Mouse (Mus musculus): ENCODE data around the gene Cd300ld3. TPM values are rescaled to one million over a fixed set of nuclear protein-coding genes. Genes with fewer than 3 reads are reported as not detected.

Gene Cd300ld3
- polyA plus RNA-seq, 1 experiment from 2014 or later, result not detected

- Histone ChIP-seq H3K4me3 (no peak overlapping the region), H3K36me3 (no peaks in the 10 kb centered on the region)
Observed at GRCm38 (mm10) chr11:115075859-115076258, 27.6 kb upstream of the Cd300ld3 start.

DNA sequence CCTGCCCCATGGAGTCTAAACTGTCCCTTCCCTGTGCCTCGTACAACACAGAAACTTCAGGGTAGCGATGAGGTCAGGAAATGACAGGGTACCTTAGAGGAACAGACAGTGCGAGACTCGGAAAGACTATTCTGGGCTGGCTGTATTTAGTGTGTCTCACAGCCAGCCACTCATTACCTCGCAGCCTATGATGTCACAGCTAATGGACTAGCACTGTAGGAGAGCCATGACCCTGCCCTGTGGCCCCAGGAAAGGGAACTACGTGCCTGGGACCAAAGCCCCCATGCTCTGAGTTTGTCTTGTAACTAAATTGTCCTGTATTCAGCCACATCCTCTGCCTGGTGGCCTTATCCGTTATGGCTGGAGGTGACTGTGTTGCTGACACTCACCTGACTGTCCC, 27.2 kb upstream of the Cd300ld3 start:
- no peaks in the 10 kb centered on the region for H3K27me3 ChIP-seq (ENCODE audit: insufficient read depth, poor library complexity, severe bottlenecking)
- H3K4me1 ChIP-seq, result peaks cover 11% of the 10 kb centered on the region
- DNase-seq (ENCODE audit: low spot score), result no peak
- no peaks in the 10 kb centered on the region for H3K36me3 ChIP-seq
- H3K27ac ChIP-seq, result no peak overlapping the region
- 61% methylated on average over 7 of the region's 7 CpGs for WGBS
- no peaks in the 10 kb centered on the region for H3K9me3 ChIP-seq
- H3K4me3 ChIP-seq, result no peak overlapping the region

More at GRCm38 (mm10) chr11:115075859-115076258, 27.6 kb upstream of the Cd300ld3 start:
- Histone ChIP-seq H3K27ac (no peak overlapping the region), H3K9me3 (no peaks in the 10 kb centered on the region), H3K4me1 (peaks cover 9% of the 10 kb centered on the region), H3K27me3 (ENCODE audit: insufficient read depth, poor library complexity, severe bottlenecking) (no peaks in the 10 kb centered on the region)
- DNase-seq (ENCODE audit: low spot score), result no peak
- 54% methylated on average over 5 of the region's 5 CpGs for WGBS

- H3K4me3 ChIP-seq, result no peak overlapping the region
- no peaks in the 10 kb centered on the region for H3K36me3 ChIP-seq
- DNase-seq (ENCODE audit: low spot score), result no peak
- H3K27me3 ChIP-seq (ENCODE audit: insufficient read depth, poor library complexity, severe bottlenecking), result 0 out of 2 replicates have a peak, but pooled peaks cover 5% of the 10 kb centered on the region
- no peak overlapping the region for H3K27ac ChIP-seq
- WGBS, result 57% methylated on average over 5 of the region's 5 CpGs
- H3K4me1 ChIP-seq, result peaks cover 11% of the 10 kb centered on the region
- H3K9me3 ChIP-seq, result no peaks in the 10 kb centered on the region
Observed at GRCm38 (mm10) chr11:115073002-115073401, 24.8 kb upstream of the Cd300ld3 start.

- no peak for DNase-seq (ENCODE audit: low spot score)
- Histone ChIP-seq H3K36me3 (no peaks in the 10 kb centered on the region), H3K4me3 (peak overlapping the region; percentile 22; the same call in 1 of the 2 replicates), H3K4me1 (peaks cover 11% of the 10 kb centered on the region), H3K27me3 (ENCODE audit: insufficient read depth, poor library complexity, severe bottlenecking) (0 out of 2 replicates have a peak, but pooled peaks cover 5% of the 10 kb centered on the region), H3K9me3 (no peaks in the 10 kb centered on the region), H3K27ac (peak overlapping the region; percentile 12; the same call in 1 of the 2 replicates)
- whole genome bisulfite sequencing, result 29% methylated on average over 14 of the region's 14 CpGs
Observed at GRCm38 (mm10) chr11:115071631-115072294, 23.6 kb upstream of the Cd300ld3 start.

GRCm38 (mm10) chr11:115071015-115071551, 22.9 kb upstream of the Cd300ld3 start:
- WGBS, result 10% methylated on average over 9 of the region's 9 CpGs
- no peak for DNase-seq (ENCODE audit: low spot score)

DNA sequence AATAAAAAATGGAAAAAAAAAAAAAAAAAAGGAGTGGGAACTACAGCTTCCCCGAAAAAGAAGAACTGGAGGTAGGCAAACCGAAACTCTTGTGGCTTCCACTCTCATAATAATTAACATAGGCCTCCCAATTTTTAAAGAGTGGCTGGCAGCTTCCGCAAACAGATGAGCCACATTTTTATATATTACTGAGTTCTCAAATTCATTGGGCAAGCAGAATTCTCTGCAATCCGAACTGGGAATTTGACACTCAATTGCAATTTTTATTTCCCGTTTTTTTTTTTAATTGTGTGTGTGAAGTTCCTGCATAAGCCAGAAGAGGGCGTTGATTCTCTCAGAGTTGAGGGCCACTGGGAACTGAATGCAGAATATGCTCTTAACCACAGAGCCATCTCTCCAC, 18.6 kb upstream of the Cd300ld3 start:
- 66% methylated on average over 6 of the region's 6 CpGs for WGBS
- Histone ChIP-seq H3K36me3 (no peaks in the 10 kb centered on the region), H3K4me3 (no peak overlapping the region), H3K4me1 (peaks cover 11% of the 10 kb centered on the region), H3K27me3 (ENCODE audit: insufficient read depth, poor library complexity, severe bottlenecking) (0 out of 2 replicates have a peak, but pooled peaks cover 5% of the 10 kb centered on the region), H3K9me3 (no peaks in the 10 kb centered on the region), H3K27ac (no peak overlapping the region)
- no peak for DNase-seq (ENCODE audit: low spot score)

More at GRCm38 (mm10) chr11:115071015-115071551, 22.9 kb upstream of the Cd300ld3 start:
- Histone ChIP-seq H3K27ac (no peak overlapping the region), H3K27me3 (ENCODE audit: insufficient read depth, poor library complexity, severe bottlenecking) (0 out of 2 replicates have a peak, but pooled peaks cover 5% of the 10 kb centered on the region), H3K9me3 (no peaks in the 10 kb centered on the region), H3K36me3 (no peaks in the 10 kb centered on the region), H3K4me3 (peak overlapping the region; percentile 22; the same call in 1 of the 2 replicates), H3K4me1 (peaks cover 11% of the 10 kb centered on the region)

DNA sequence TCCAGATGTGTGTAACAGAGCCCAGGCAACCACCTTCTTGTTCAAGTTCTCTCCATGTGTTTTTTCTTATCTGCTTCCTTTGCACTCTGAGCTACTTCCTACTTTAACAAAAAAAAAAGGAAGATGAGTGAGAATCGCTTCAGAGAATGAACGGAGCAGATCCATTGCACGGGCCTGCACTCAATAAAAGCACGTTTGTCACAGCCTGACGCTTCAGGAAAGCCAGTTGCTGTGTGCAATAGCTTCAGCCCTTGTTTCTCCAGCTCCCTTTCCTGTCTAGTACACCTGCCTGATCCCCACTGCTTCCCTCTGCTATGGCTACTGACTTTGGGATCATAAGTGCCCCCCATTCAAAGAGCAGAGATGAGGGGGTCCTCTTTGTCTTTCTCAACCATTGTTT, 13.9 kb upstream of the Cd300ld3 start, which contains the start of gene Cd300e:
Gene Cd300e, minus strand, starts transcription at position 101 of the 400 bp plus-strand sequence.
- Histone ChIP-seq H3K4me1 (no peaks in the 10 kb centered on the region; the same call in 1 of the 2 replicates), H3K9me3 (no peaks in the 10 kb centered on the region), H3K4me3 (no peak within 1 kb of the TSS), H3K36me3 (no peaks in the 10 kb centered on the region), H3K27me3 (ENCODE audit: insufficient read depth, poor library complexity, severe bottlenecking) (no peaks in the 10 kb centered on the region), H3K27ac (no peak within 1 kb of the TSS)
- WGBS, result 51% methylated on average over 5 of the region's 5 CpGs
- DNase-seq (ENCODE audit: low spot score), result no peak

GRCm38 (mm10) chr11:115059797-115060196, 11.6 kb upstream of the Cd300ld3 start:
- no peak for DNase-seq (ENCODE audit: low spot score)
- Histone ChIP-seq H3K36me3 (no peaks in the 10 kb centered on the region), H3K4me3 (no peak overlapping the region), H3K27ac (no peak overlapping the region), H3K9me3 (no peaks in the 10 kb centered on the region), H3K27me3 (ENCODE audit: insufficient read depth, poor library complexity, severe bottlenecking) (no peaks in the 10 kb centered on the region), H3K4me1 (no peaks in the 10 kb centered on the region; the same call in 1 of the 2 replicates)
- WGBS, result 80% methylated on average over 2 of the region's 2 CpGs

GRCm38 (mm10) chr11:115058701-115059100, 10.5 kb upstream of the Cd300ld3 start:
- no peak for DNase-seq (ENCODE audit: low spot score)
- WGBS, result 69% methylated on average over 4 of the region's 4 CpGs
- Histone ChIP-seq H3K9me3 (no peaks in the 10 kb centered on the region), H3K27me3 (ENCODE audit: insufficient read depth, poor library complexity, severe bottlenecking) (no peaks in the 10 kb centered on the region), H3K4me1 (no peaks in the 10 kb centered on the region; the same call in 1 of the 2 replicates), H3K36me3 (no peaks in the 10 kb centered on the region), H3K27ac (no peak overlapping the region), H3K4me3 (no peak overlapping the region)

GRCm38 (mm10) chr11:115054537-115054936, 6.3 kb upstream of the Cd300ld3 start:
- no peaks in the 10 kb centered on the region for H3K36me3 ChIP-seq

DNA sequence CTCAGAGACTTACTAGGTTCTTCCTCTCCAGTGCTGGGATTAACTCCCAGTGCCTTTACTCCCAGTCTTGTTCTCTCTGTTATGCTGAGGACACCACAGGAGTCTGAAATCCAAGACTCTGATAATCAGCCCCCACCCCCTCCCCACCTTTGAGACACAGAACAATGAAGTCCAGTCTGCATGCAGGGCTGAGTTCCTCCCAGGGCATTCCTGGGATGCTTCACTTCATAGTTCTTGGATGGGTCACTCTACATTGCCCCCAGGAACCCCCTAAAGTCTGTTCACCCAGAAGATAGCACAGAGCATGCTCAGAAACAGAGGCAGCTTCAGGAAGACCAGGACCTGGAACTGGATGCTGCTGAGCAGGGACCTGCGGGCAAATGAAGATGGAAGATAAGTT, 4.8 kb upstream of the Cd300ld3 start:
- Histone ChIP-seq H3K4me3 (no peak overlapping the region), H3K36me3 (no peaks in the 10 kb centered on the region), H3K27me3 (ENCODE audit: insufficient read depth, poor library complexity, severe bottlenecking) (no peaks in the 10 kb centered on the region), H3K4me1 (no peaks in the 10 kb centered on the region), H3K27ac (no peak overlapping the region), H3K9me3 (no peaks in the 10 kb centered on the region)
- no peak for DNase-seq (ENCODE audit: low spot score)
- WGBS, result 78% methylated on average over 1 of the region's 1 CpGs

More at GRCm38 (mm10) chr11:115054537-115054936, 6.3 kb upstream of the Cd300ld3 start:
- Histone ChIP-seq H3K27ac (no peak overlapping the region), H3K9me3 (no peaks in the 10 kb centered on the region), H3K4me3 (no peak overlapping the region), H3K27me3 (ENCODE audit: insufficient read depth, poor library complexity, severe bottlenecking) (no peaks in the 10 kb centered on the region), H3K4me1 (no peaks in the 10 kb centered on the region)
- no peak for DNase-seq (ENCODE audit: low spot score)

- Histone ChIP-seq H3K9me3 (no peaks in the 10 kb centered on the region), H3K27ac (no peak overlapping the region), H3K4me1 (no peaks in the 10 kb centered on the region), H3K4me3 (no peak overlapping the region), H3K36me3 (no peaks in the 10 kb centered on the region), H3K27me3 (ENCODE audit: insufficient read depth, poor library complexity, severe bottlenecking) (no peaks in the 10 kb centered on the region)
- DNase-seq (ENCODE audit: low spot score), result no peak
- WGBS, result 4% methylated on average over 9 of the region's 9 CpGs
Observed at GRCm38 (mm10) chr11:115052206-115052605, 4.0 kb upstream of the Cd300ld3 start.

- no peaks in the 10 kb centered on the region for H3K4me1 ChIP-seq
- no peaks in the 10 kb centered on the region for H3K9me3 ChIP-seq
- no peaks in the 10 kb centered on the region for H3K36me3 ChIP-seq
- WGBS, result 35% methylated on average over 3 of the region's 3 CpGs
- no peak overlapping the region for H3K27ac ChIP-seq
- no peak for DNase-seq (ENCODE audit: low spot score)
- no peaks in the 10 kb centered on the region for H3K27me3 ChIP-seq (ENCODE audit: insufficient read depth, poor library complexity, severe bottlenecking)
- no peak overlapping the region for H3K4me3 ChIP-seq
Observed at GRCm38 (mm10) chr11:115049282-115049895, 1.2 kb upstream of the Cd300ld3 start.
